Mouse (Mus musculus) cortical plate, adult 2 months (tissue): ENCODE results near the gene Abca6.

Experiments used
- CTCF ChIP-seq: fragments of 200-500 bp; IDR thresholded peaks from 2 replicates; pipeline ENCODE4 v1.5.1; 2011; ENCODE audit warnings: mild to moderate bottlenecking, control low read depth, low read length; ENCODE audit not compliant: insufficient read depth; ENCODE audit errors: extremely low read depth
- POLR2A ChIP-seq: fragments of 200-500 bp; IDR thresholded peaks from 2 replicates; pipeline ENCODE4 v1.6.1; 2011; ENCODE audit warnings: mild to moderate bottlenecking, low read length, control low read depth; ENCODE audit not compliant: insufficient read depth; ENCODE audit errors: extremely low read depth

DNA sequence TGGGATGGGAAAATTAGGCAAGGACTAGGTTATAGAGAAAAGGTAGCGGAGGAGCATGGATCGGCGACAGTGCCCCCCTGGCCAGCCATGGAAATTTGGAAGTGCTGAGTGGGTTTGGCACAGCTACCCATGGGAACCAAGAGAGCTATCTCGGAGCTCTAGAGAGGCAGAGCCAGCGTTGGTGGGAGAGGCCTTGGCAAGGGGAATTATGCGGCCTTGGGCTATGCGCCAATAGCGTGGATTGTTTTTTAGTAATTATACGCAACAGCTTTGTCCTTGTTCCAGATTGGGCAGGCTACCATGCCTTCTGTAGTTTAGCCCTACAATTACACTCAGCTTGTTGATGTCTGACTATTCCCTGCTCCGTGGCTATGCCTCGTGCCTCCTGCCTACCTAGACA is 15.2 kb upstream of the Abca6 start:
- TF ChIP-seq CTCF: no peak
- TF ChIP-seq POLR2A: no peak
